Mouse (Mus musculus) duodenum, adult 2 months (tissue): ENCODE results near the gene Sppl2c. TPM values are rescaled to one million over a fixed set of nuclear protein-coding genes. Genes with fewer than 3 reads are reported as not detected.

Experiments used
- polyA plus RNA-seq: library from polyadenylated mRNA; depleted of rRNA; stranded (reverse); fragments of >200 nt; gene quantifications from 2 replicates; pipeline ENCODE4 v1.2.3, GENCODE M21; 2012; ENCODE audit warnings: low replicate concordance; rRNA removed

Gene Sppl2c
- polyA plus RNA-seq: not detected in 2 replicates

DNA sequence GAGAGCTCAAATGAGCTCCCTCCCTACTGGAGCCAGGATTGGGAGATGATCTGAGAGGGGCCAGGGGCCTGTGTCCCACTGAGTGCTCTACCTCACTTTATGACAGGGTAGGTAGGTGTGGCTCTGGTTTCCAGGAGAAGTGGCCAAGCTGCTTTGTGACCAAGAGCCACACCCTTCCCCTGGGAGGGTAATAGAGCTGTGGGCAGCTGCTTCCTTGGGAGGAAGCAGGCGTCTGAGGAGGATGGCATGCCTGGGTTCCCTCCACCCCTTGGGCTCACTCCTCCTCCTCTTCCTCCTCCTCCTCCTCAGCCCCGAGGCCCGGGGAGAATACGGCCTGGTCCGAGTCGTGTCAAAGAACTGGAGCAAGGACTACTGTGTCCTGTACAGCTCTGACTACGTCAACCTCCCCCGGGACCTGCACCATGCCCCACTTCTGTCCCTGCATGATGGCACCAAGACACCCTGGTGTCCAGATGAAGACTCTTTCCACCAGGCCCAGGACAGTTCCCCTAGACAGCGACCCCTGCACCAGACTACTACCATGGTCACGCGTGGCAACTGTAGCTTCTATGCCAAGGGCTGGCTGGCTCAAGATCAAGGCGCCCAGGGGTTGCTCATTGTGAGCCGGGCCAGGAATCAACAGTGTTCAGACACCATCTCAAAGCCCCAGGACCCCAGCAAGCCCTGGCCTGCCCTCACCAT, at the start of gene Sppl2c:
Sppl2c (plus strand) TSS at position 193 of the 702 bp plus-strand sequence.

DNA sequence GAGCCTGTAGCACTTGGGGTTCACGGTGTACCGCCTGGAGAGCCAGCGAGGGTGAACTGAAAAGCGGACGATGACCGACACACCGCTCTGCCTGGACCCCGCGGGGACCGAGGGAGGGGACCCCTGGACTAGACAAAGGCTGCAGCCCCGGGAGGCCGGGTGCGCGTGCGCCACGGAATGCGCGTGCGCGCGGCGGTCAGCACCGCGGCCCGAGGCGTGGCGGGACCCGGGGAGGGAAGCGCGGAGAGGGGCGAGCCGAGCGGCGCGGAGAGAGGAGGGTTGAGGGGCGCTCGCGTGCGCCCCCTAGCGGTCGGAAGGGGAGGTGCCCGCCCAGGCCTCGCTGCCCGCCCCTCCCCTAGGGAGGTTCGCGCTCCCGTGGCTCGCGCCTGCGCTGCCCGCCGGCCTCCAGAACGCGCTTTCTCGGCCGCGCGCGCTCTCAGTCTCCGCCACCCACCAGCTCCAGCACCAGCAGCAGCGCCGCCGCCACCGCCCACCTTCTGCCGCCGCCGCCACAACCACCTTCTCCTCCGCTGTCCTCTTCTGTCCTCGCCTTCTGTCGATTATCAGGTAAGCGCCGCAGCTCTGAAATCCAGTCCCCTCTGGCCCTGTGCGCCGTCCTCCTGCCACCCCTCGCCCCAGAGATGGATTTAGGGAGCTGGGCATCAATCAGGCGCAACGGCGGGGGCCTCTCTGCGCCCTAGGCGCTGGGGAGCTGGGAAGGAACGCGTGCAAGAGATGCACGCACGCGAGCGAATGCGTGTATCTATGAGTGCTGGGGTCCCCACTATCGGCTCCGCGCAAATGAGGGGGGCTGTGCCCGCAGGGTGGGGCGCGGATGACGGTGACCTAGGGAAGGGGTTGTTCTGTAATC, 45.1 kb downstream of the Sppl2c start, which contains the start of gene Mapt:
Mapt (plus strand) TSS at position 350 of the 871 bp plus-strand sequence.

Other genes starting within 250 kb of the Sppl2c start
- gene Nsf, start 232.3 kb upstream of the Sppl2c start, polyA plus RNA-seq: 16.9 and 37.7 TPM in 2 replicates
- gene Arf2, start 219.6 kb upstream of the Sppl2c start, polyA plus RNA-seq: 0.85 and 2.2 TPM in 2 replicates
- gene Crhr1, start 53.5 kb upstream of the Sppl2c start, polyA plus RNA-seq: 0.04 TPM in 1 of 2 replicates, not detected in the other
- 1.1 and 1.2 TPM in 2 replicates for gene Mapt, start 45.1 kb downstream of the Sppl2c start, polyA plus RNA-seq